Mouse (Mus musculus) E14TG2a.4 (cell line): ENCODE data around the gene Gnb4.
A peak's percentile ranks its signal among the peaks of the same experiment; 100 is the strongest.

Experiments used
- H3K27me3 ChIP-seq: 2 replicates; pipeline ENCODE4 v1.6.1; 2014; ENCODE audit warnings: low read length, control low read depth; ENCODE audit not compliant: insufficient read depth
- H3K36me3 ChIP-seq: 2 replicates; pipeline ENCODE4 v1.6.1; 2014; ENCODE audit warnings: low read length, control low read depth; ENCODE audit not compliant: insufficient read depth
- H3K4me1 ChIP-seq: replicated peaks from 2 replicates; pipeline ENCODE4 v1.6.1; 2014; ENCODE audit warnings: low read depth, low read length, control low read depth
- H3K4me3 ChIP-seq: replicated peaks from 2 replicates; pipeline ENCODE4 v1.5.1; 2014; ENCODE audit warnings: mild to moderate bottlenecking, low read length
- H3K9me3 ChIP-seq: 2 replicates; pipeline ENCODE4 v1.6.1; 2014; ENCODE audit warnings: low read length, control low read depth
- CTCF ChIP-seq: conservative IDR thresholded peaks from 2 replicates; pipeline ENCODE4 v1.5.1; 2014; ENCODE audit warnings: low read length
- NANOG ChIP-seq: IDR thresholded peaks from 2 replicates; pipeline ENCODE4 v1.6.1; 2014; ENCODE audit warnings: borderline replicate concordance, low read length, mixed read lengths
- POU5F1 ChIP-seq: IDR thresholded peaks from 2 replicates; pipeline ENCODE4 v1.6.1; 2014; ENCODE audit warnings: low read length, borderline replicate concordance

Gene Gnb4

DNA sequence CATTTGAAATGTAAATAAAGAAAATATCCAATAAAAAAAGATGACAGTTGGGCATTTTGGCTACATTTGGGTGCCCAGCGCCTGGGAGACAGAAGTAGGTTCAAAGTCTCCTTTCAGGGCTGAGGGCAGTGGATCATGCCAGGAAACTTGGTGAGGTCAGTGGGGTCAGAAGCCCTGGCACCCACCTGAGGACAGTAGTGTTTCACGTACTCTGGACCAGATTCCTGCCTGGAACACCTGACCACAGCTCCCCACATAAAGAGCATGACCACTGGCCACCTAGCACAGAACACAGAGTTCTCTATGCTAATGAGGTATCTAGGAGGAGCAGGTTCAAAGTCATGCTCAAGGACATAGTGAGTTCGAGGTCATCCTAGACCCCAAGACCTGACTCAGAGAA, 41.2 kb downstream of the Gnb4 start:
- Histone ChIP-seq H3K36me3 (peaks cover 16% of the 10 kb centered on the region), H3K9me3 (no peaks in the 10 kb centered on the region), H3K27me3 (no peaks in the 10 kb centered on the region), H3K4me3 (no peak overlapping the region), H3K4me1 (peaks cover 35% of the 10 kb centered on the region)
- TF ChIP-seq POU5F1 = no peak
- no peak for TF ChIP-seq NANOG
- no peak for TF ChIP-seq CTCF

DNA sequence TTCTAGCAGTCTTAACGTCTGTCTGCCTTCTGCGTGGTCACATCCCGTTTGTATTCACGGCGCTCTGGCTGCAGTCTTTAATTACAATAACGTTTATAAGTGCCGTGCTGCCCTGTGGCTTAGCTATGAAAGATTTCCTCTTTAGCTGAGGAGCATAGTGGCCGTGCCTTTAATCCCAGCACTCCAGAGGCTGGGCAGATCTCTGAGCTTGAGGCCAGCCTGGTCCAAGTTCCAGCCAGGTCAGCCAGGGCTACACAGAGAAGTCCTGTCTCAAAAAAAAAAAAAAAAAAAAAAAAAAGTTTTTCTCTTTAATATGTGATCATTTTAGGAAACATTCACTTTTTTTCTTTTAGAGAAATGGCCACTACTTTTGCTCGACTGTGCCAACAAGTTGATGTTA, 42.5 kb downstream of the Gnb4 start:
- TF ChIP-seq CTCF = no peak
- no peak for TF ChIP-seq NANOG
- no peak for TF ChIP-seq POU5F1
- no peak overlapping the region for H3K4me3 ChIP-seq
- no peaks in the 10 kb centered on the region for H3K9me3 ChIP-seq
- no peaks in the 10 kb centered on the region for H3K27me3 ChIP-seq
- H3K36me3 ChIP-seq = peaks cover 26% of the 10 kb centered on the region
- H3K4me1 ChIP-seq = peaks cover 34% of the 10 kb centered on the region

DNA sequence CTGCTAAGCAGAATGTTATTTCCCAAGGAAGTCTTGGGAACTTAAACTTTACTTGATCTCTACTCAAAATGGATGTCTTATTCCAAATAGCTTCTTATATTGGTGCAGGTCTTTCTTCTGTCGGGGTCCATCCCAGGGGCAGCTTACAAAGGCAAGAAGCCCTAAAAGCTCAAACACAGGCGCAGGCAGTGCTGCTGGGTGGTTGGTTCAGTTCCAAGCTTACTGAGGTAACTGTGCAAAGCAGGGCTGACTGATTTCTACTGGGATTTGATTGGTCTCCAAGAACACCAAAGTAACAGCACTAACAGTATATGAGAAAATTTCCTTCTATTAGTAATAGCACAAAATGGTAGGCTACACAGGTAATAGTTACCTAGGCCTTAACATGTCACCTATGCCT, 43.3 kb downstream of the Gnb4 start:
- H3K4me3 ChIP-seq = no peak overlapping the region
- H3K4me1 ChIP-seq = peaks cover 28% of the 10 kb centered on the region
- peaks cover 4% of the 10 kb centered on the region for H3K9me3 ChIP-seq
- no peak for TF ChIP-seq POU5F1
- TF ChIP-seq NANOG = no peak
- TF ChIP-seq CTCF = no peak
- peaks cover 32% of the 10 kb centered on the region for H3K36me3 ChIP-seq
- H3K27me3 ChIP-seq = no peaks in the 10 kb centered on the region

DNA sequence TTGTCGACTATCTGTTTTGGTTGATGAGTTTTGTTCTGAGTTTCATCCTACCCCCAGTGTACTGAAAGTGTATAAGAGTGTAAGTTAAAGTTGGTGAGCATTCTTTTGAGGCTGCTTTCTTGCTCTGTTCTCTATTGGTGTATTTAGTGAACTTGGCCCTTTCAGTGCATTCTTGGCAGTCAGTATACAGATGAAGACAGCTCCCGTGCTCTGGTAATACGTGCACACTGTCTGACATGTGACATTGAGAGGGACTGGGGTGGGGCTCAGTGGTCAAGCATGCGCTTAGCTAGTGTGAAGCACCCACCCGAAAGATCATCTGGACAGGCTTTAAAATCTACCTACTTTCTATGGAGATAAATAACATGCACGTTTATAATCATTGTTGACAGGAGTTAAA, 53.0 kb downstream of the Gnb4 start:
- peaks cover under 1% of the 10 kb centered on the region for H3K9me3 ChIP-seq
- no peaks in the 10 kb centered on the region for H3K4me1 ChIP-seq
- no peak overlapping the region for H3K4me3 ChIP-seq
- TF ChIP-seq CTCF = no peak
- TF ChIP-seq POU5F1 = no peak
- TF ChIP-seq NANOG = no peak
- peaks cover 54% of the 10 kb centered on the region for H3K36me3 ChIP-seq
- H3K27me3 ChIP-seq = no peaks in the 10 kb centered on the region

DNA sequence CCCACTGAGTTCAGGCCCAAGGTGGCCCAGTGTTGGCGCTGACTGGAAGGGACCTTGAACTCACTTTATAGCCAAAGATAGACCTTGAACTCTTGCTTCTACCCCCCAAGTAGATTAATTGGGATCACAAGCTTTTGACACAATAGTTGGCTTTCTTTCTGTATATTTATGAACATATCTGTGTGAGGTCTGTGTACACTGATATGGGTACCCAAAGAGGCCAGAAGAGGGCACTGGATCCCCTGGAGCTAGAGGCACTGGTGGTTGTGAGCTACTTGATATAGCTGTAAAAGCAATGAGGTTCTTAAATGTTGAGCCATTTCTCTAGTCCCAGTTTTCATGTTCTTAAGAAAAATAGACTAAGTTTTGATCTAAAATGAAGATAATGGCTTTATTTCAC, 63.3 kb downstream of the Gnb4 start:
- H3K9me3 ChIP-seq = no peaks in the 10 kb centered on the region
- H3K27me3 ChIP-seq = no peaks in the 10 kb centered on the region
- peaks cover 32% of the 10 kb centered on the region for H3K36me3 ChIP-seq
- no peak overlapping the region for H3K4me3 ChIP-seq
- TF ChIP-seq CTCF (0 out of 2 replicates have a peak, but pooled peaks have one; percentile 11), NANOG (no peak)
- no peaks in the 10 kb centered on the region for H3K4me1 ChIP-seq

DNA sequence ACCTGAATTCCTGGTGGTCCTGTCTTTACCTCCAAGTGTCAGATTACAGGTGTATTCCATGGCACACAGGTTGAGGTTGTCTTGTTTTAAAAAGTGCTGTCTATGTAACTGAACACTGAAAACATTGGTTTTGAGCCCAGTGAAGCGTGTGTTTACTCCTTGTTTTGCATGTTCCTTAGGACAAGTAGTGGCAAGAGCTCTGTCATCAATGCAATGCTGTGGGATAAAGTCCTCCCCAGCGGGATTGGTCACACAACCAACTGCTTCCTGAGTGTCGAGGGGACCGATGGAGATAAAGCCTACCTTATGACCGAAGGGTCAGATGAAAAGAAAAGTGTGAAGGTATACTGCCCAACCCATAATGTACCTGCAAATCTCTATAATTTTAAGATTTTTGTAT, 78.3 kb downstream of the Gnb4 start:
- Histone ChIP-seq H3K27me3 (no peaks in the 10 kb centered on the region), H3K36me3 (peaks cover 59% of the 10 kb centered on the region), H3K4me3 (no peak overlapping the region), H3K4me1 (no peaks in the 10 kb centered on the region), H3K9me3 (no peaks in the 10 kb centered on the region)
- no peak for TF ChIP-seq POU5F1
- TF ChIP-seq NANOG = no peak
- TF ChIP-seq CTCF = no peak

DNA sequence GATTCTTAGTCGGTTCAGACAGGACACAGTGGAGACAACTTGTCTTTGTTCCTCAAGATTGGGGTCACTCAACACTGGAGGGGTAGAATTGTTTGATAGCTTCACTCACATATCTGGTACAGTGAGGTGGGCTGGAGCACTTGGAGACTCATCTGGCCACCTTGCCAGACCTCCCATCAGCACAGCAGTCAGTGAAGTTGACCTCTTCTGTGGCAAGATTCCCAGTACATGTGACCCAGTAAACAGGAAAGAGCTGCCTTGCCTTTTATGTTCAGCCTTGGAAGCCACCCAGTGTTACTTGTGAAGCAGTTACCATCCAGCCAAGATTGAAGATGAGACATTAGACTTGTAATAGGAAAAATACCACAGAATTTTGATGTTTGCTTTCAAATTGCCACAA, 78.8 kb downstream of the Gnb4 start:
- TF ChIP-seq POU5F1 (no peak), NANOG (no peak), CTCF (no peak)
- Histone ChIP-seq H3K4me1 (no peaks in the 10 kb centered on the region), H3K27me3 (no peaks in the 10 kb centered on the region), H3K9me3 (no peaks in the 10 kb centered on the region), H3K36me3 (peaks cover 57% of the 10 kb centered on the region), H3K4me3 (no peak overlapping the region)

DNA sequence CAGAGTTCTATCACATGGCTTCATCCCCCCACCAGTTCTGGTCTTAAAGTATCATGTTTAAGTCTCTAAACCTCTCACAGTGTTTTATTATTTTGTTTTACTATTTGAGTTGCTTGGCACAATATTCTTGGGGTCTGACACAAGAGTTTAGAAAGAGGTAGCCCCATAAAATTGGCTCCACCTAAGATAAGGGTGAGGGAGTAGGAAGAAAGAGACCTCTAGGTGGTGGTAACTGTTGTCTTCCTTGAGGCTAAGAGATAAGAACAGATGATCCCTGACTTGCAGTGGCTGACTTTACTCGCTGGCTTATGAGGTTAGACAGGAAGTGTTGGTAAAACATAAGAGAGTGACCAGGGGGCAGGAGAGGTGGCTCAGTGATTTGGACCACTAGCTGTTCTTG, 80.7 kb downstream of the Gnb4 start:
- Histone ChIP-seq H3K9me3 (no peaks in the 10 kb centered on the region), H3K27me3 (no peaks in the 10 kb centered on the region), H3K4me1 (peaks cover 13% of the 10 kb centered on the region), H3K36me3 (peaks cover 57% of the 10 kb centered on the region), H3K4me3 (no peak overlapping the region)
- no peak for TF ChIP-seq POU5F1
- no peak for TF ChIP-seq CTCF
- TF ChIP-seq NANOG = no peak
